Mouse (Mus musculus): ENCODE data around the gene Tbc1d20.
A peak's percentile ranks its signal among the peaks of the same experiment; 100 is the strongest.

Tbc1d20 gene

GRCm38 (mm10) chr2:152360271-152360775 is 66.7 kb downstream of the Tbc1d20 start:
- peak; percentile 69 for DNase-seq

- DNase-seq = no peak
Observed at GRCm38 (mm10) chr2:152361193-152361592, 67.6 kb downstream of the Tbc1d20 start.

Data from kidney, adult 18-20 months (tissue).